Mouse (Mus musculus) E14TG2a.4 (cell line): Measurements from ENCODE around the gene Nat8l.

Experiments used
- CTCF ChIP-seq: conservative IDR thresholded peaks from 2 replicates; pipeline ENCODE4 v1.5.1; 2014; ENCODE audit warnings: low read length
- NANOG ChIP-seq: IDR thresholded peaks from 2 replicates; pipeline ENCODE4 v1.6.1; 2014; ENCODE audit warnings: borderline replicate concordance, low read length, mixed read lengths

- no peak for TF ChIP-seq CTCF
- TF ChIP-seq NANOG = no peak
Observed at GRCm38 (mm10) chr5:34004618-34005017, 8.8 kb downstream of the Nat8l start.
